Mouse (Mus musculus): ENCODE results near the gene Stxbp5l.
A peak's percentile ranks its signal among the peaks of the same experiment; 100 is the strongest.
"Not testable (repeated sequence)": the region's sequence is repeated elsewhere in the genome, so short reads cannot be mapped to it uniquely, and the experiment has no call there.

Stxbp5l gene

GRCm38 (mm10) chr16:37280206-37280605, 104.6 kb downstream of the Stxbp5l start:
- no peak for DNase-seq (ENCODE audit: low spot score in 2 of 2)

GRCm38 (mm10) chr16:37273681-37274080, 111.1 kb downstream of the Stxbp5l start:
- DNase-seq (ENCODE audit: low spot score in 2 of 2): no peak

GRCm38 (mm10) chr16:37261678-37262077, 123.1 kb downstream of the Stxbp5l start:
- no peak for DNase-seq (ENCODE audit: low spot score in 2 of 2)

GRCm38 (mm10) chr16:37219151-37219550, 165.6 kb downstream of the Stxbp5l start:
- no peak for DNase-seq (ENCODE audit: low spot score in 2 of 2)

- no peak for DNase-seq (ENCODE audit: low spot score in 2 of 2)
Measured at GRCm38 (mm10) chr16:37208783-37209182, 176.0 kb downstream of the Stxbp5l start.

- no peak for DNase-seq (ENCODE audit: low spot score in 2 of 2)
Measured at GRCm38 (mm10) chr16:37194152-37194551, 190.6 kb downstream of the Stxbp5l start.

- not testable (repeated sequence) for DNase-seq (ENCODE audit: low spot score in 2 of 2)
Measured at GRCm38 (mm10) chr16:37125190-37125589, 259.6 kb downstream of the Stxbp5l start.

GRCm38 (mm10) chr16:37109285-37109684, 275.5 kb downstream of the Stxbp5l start:
- no peak for DNase-seq (ENCODE audit: low spot score in 2 of 2)

- no peak for DNase-seq (ENCODE audit: low spot score in 2 of 2)
Measured at GRCm38 (mm10) chr16:37108763-37109162, 276.0 kb downstream of the Stxbp5l start.

GRCm38 (mm10) chr16:37094169-37094833, 290.5 kb downstream of the Stxbp5l start:
- peak; percentile 14 to 32 for DNase-seq (ENCODE audit: low spot score in 2 of 2)

GRCm38 (mm10) chr16:37089648-37090047, 295.1 kb downstream of the Stxbp5l start:
- no peak for DNase-seq (ENCODE audit: low spot score in 2 of 2)

GRCm38 (mm10) chr16:37072354-37072753, 312.4 kb downstream of the Stxbp5l start:
- no peak for DNase-seq (ENCODE audit: low spot score in 2 of 2)

All from natural killer cell, adult 2 months (primary cell).